In the genomic region with DNA sequence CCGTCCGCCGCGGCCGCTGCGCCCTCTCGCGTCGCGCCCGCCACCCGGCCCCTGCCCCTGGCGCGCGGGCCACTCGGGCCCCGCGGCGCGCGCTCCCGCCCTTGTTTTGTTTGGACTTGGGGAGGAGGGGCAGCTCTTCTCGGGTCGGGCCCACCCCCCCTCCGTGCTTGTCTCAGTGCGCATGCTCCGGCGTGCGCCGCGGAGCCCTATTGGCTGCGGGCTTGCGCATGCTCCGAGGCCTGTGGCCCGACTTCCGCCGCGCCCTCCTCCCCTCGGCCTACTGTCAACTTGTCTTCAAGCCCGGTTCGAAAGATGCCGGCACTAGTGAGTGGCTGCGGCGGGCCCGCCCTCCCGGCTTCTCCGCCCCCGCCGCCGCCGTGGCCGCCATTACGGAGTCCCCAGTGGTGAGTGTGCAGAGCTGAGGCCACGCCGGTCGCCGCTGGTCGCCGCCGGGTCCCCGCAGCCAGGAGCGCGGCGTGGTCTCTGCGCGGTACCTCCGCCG, we compare ENCODE assay signal across 8 mouse cellular contexts. TPM values are rescaled to one million over a fixed set of nuclear protein-coding genes. Genes with fewer than 3 reads are reported as not detected.
DNase-seq lines count a peak whose midpoint lies in the region; ATAC-seq lines count a peak whose summit lies in the region.

No protein-coding gene starts in this region.

- peak overlapping the region; percentile 88 for H3K4me2 ChIP-seq in forebrain, embryonic 14.5 days (ENCODE audit: low read length)
- H3K4me2 ChIP-seq in neural tube, embryonic 15.5 days = peak overlapping the region; percentile 84

- peak; percentile 98 for DNase-seq in ES-CJ7 (ENCODE audit: low read depth, low spot score)
- DNase-seq in cerebellum, adult 11 months = peak; percentile 98
- peak; percentile 98 for DNase-seq in forebrain, embryonic 14.5 days (ENCODE audit: low spot score)
- peak; percentile 99 for DNase-seq in heart, postnatal 14 days
- DNase-seq in layer of hippocampus, adult 11-12 months (ENCODE audit: low spot score) = peak; percentile 98
- peak; percentile 98 for DNase-seq in lung, adult 18-20 months
- DNase-seq in testis, postnatal 14 days (ENCODE audit: low spot score) = peak; percentile 98

- H3K27ac ChIP-seq in forebrain, embryonic 14.5 days (ENCODE audit: low read depth, low read length) = peak overlapping the region; percentile 100
- H3K27ac ChIP-seq in neural tube, embryonic 15.5 days (replicated peaks) = peak overlapping the region; percentile 100

- peak overlapping the region; percentile 99 for H3K9ac ChIP-seq in forebrain, embryonic 14.5 days (ENCODE audit: low read length)
- peak overlapping the region; percentile 99 for H3K9ac ChIP-seq in neural tube, embryonic 15.5 days (replicated peaks)

- peaks cover 15% of the 10 kb centered on the region for H3K4me1 ChIP-seq in forebrain, embryonic 14.5 days (ENCODE audit: control insufficient read depth, insufficient read depth, low read length)
- H3K4me1 ChIP-seq in neural tube, embryonic 15.5 days = peaks cover 49% of the 10 kb centered on the region

- peak overlapping the region; percentile 98 for H3K4me3 ChIP-seq in forebrain, embryonic 14.5 days (ENCODE audit: low read depth, low read length)
- H3K4me3 ChIP-seq in neural tube, embryonic 15.5 days (replicated peaks) = peak overlapping the region; percentile 81

- H3K9me3 ChIP-seq in forebrain, embryonic 14.5 days (replicated peaks; ENCODE audit: control insufficient read depth, low read length) = no peaks in the 10 kb centered on the region
- H3K9me3 ChIP-seq in neural tube, embryonic 15.5 days (replicated peaks) = no peaks in the 10 kb centered on the region

- H3K27me3 ChIP-seq in forebrain, embryonic 14.5 days (replicated peaks; ENCODE audit: control insufficient read depth, insufficient read depth, low read length) = no peaks in the 10 kb centered on the region
- H3K27me3 ChIP-seq in neural tube, embryonic 15.5 days (replicated peaks) = no peaks in the 10 kb centered on the region

- intact Hi-C loops in heart, postnatal 14 days (cut with DNase I) = no loop called here

- peak; percentile 96 for ATAC-seq in forebrain, embryonic 14.5 days
- ATAC-seq in neural tube, embryonic 15.5 days (ENCODE audit: low FRiP score) = peak; percentile 97

- H3K36me3 ChIP-seq in forebrain, embryonic 14.5 days (ENCODE audit: control insufficient read depth, insufficient read depth, low read length) = peaks cover 14% of the 10 kb centered on the region; the same call in 1 of the 2 replicates
- H3K36me3 ChIP-seq in neural tube, embryonic 15.5 days = peaks cover 4% of the 10 kb centered on the region

- under 1% methylated on average over 37 of the region's 68 CpGs for WGBS in forebrain, embryonic 14.5 days
- under 1% methylated on average over 64 of the region's 68 CpGs for WGBS in neural tube, embryonic 15.5 days

RNA-seq across cellular contexts. Expression of a gene that starts 0.8 kb away (rescaled TPM):
- 257 and 277 TPM in 2 replicates for polyA plus RNA-seq in forebrain, embryonic 14.5 days (2014; fragmentation: Nextera tagmentation; extraction: Ambion mirVana)
- total RNA-seq in heart, postnatal 14 days (2021) = 10 to 100 TPM; 77.5 to 83.0 TPM
- 157 and 167 TPM in 2 replicates for polyA plus RNA-seq in neural tube, embryonic 15.5 days (2015; fragmentation: Nextera tagmentation; extraction: Ambion mirVana)

RNA-seq across cellular contexts. Expression of a gene that starts 33.3 kb away (rescaled TPM):
- 4.0 and 4.6 TPM in 2 replicates for polyA plus RNA-seq in forebrain, embryonic 14.5 days (2014; fragmentation: Nextera tagmentation; extraction: Ambion mirVana)
- under 1 TPM; 0.07 to 0.50 TPM for total RNA-seq in heart, postnatal 14 days (2021)
- polyA plus RNA-seq in neural tube, embryonic 15.5 days (2015; fragmentation: Nextera tagmentation; extraction: Ambion mirVana) = 17.0 and 19.9 TPM in 2 replicates

RNA-seq across cellular contexts. Expression of a gene that starts 33.3 kb away (rescaled TPM):
- 0.61 and 0.85 TPM in 2 replicates for polyA plus RNA-seq in forebrain, embryonic 14.5 days (2014; fragmentation: Nextera tagmentation; extraction: Ambion mirVana)
- total RNA-seq in heart, postnatal 14 days (2021) = under 1 TPM; 0.12 TPM
- 5.0 and 5.2 TPM in 2 replicates for polyA plus RNA-seq in neural tube, embryonic 15.5 days (2015; fragmentation: Nextera tagmentation; extraction: Ambion mirVana)

Comparison
In these comparisons a context has a peak if more than half of its experiments do, and no peak if none do; other contexts are left out.
1. Peak in every context shown above with its lines: DNase-seq, ATAC-seq, H3K4me3 ChIP-seq and H3K27ac ChIP-seq.